Mouse (Mus musculus): ENCODE measurements around the gene Hoxd4.

Hoxd4 gene

DNA sequence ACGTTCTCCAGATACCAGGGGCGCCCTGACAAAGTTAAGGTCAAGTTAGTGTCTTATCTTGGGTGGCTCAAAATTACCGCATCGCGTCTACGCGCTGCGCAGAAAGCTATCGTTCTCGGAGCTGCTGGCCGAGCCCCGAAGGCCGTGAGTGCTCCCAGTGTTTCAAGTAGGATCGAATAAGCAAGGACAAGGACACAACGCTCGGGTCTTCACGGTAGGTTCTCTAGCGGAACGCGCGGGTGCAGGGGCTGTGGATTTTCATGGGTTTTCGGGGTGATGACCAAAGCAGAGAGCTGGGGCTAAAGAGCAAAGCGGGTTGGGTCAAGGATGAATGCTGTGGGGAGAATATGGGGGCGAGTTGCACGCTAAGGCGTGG, 32.1 kb upstream of the Hoxd4 start:
- no peak for ATAC-seq (ENCODE audit: low TSS enrichment)

DNA sequence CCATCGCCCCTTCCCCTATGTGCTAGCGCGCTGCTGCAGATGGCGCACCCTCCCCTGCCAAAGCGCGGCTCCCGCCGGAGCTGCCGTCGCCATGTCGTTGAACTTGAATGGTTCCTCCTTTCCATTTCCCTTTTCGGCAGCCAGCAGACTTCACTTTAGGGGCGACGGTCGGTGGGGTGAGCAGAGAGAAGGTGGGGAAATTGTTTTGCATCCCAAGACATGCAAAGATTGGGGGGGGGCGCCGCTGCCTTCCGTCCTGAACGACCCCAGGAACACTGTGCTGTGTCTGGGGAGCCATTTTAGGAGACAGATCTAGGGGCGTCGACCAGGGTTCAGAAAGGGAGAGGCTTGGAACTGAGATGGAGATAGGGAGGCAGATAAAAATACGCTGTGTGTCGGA, 31.7 kb upstream of the Hoxd4 start:
- ATAC-seq (ENCODE audit: low TSS enrichment) = no peak

GRCm38 (mm10) chr2:74680561-74681398, 30.9 kb upstream of the Hoxd4 start:
- no peak for ATAC-seq (ENCODE audit: low TSS enrichment)

DNA sequence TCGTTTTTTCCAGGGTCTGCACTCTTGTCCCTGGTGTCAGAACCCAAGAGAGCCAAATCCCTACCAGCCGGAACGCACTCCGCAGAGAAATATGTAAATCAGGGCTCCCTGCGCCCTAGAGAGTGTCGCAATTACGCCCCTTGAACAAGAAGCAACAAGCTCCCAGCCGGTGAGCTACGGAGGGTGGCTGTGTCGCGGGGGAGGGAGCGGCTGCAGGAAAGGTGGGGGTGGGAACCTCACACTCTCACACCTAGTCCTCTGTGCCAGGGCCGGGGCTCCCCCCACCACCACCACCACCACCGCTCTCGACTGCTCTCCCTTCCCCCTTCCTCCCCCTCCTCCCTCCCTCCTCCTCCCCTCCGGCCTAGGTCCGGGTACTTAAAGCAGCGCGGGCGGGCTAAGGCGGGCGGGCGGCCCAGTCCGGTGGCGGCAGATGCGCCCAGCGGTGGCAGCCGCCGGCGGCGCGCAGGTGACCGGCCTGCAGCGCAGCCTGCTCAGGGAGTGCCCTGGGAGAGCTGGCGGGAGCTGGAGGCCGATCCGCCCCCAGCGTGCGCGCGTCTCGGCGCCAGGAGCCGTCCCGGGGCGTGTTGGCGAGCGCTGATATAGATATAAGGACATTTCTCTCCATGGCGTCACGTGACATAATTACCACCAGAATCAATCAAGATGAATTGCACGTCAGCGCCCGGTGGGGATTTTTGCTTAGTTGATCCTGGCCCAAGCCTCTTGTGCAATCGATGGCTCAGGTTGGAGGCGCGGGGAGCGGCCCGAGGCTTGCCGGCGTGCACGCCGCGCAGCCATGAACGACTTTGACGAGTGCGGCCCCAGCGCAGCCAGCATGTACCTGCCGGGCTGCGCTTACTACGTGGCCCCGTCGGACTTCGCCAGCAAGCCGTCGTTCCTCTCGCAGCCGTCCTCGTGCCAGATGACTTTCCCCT, 29.9 kb upstream of the Hoxd4 start:
- ATAC-seq (ENCODE audit: low TSS enrichment) = no peak

DNA sequence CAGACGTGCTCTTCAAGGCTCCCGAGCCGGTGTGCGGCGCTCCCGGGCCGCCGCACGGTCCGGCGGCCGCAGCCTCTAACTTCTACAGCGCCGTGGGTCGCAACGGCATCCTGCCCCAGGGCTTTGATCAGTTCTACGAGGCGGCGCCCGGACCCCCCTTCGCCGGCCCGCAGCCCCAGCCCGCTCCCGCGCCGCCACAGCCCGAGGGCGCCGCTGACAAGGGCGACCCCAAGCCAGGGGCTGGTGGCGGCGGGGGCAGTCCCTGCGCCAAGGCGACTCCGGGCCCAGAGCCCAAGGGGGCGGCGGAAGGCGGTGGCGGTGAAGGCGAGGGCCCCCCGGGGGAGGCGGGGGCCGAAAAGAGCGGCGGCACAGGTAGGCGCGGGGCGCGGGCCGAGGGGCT, 28.9 kb upstream of the Hoxd4 start:
- ATAC-seq (ENCODE audit: low TSS enrichment) = no peak

DNA sequence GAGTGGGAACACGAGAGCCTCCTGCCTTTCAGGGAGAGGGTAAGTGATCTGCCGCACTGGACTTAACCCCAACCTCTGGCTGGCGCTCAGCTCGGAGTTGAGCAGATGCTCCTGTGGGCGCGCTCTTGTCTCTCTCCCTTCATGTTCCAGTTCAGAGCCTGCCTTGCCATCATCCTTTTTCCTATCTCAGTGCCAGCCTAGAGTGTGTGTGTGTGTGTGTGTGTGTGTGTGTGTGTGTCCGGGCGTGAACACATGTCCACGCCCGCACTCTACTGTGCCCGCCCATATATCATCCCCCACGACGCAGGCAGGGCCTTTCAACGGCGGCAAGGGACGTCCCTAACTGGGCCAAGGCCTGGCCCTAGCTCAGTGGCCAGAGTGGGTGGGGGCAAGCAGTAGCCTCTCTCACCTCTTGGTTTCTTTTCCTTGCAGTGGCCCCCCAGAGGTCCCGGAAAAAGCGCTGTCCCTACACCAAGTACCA, 28.2 kb upstream of the Hoxd4 start:
- no peak for ATAC-seq (ENCODE audit: low TSS enrichment)

- no peak for ATAC-seq (ENCODE audit: low TSS enrichment)
Measured at GRCm38 (mm10) chr2:74684106-74684505, 27.6 kb upstream of the Hoxd4 start.

DNA sequence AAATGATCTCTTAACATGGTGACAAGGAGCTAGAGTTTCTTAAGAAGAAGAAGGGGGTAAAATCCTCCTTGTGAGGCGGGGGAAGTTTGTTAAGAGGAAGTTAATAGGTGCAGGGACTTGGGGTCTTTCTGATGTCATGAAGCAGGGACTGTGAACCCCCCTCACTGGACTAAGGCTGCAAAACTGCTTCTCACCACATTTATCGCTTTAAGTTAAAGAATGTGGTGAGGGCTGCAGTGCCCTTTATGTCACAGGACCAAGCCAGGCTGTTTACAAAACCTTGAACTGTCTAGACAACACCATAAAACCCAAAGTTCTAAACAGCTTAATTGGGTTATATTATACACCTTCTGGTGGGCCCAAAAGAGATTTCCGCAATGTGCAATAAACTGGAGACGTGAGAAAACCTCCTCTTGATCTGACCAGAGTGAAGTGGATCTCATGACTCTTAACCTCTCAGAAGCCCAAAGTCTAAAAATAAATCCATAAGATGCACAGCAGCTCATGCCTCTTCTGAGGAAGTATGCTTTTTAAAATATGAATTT, 26.6 kb upstream of the Hoxd4 start:
- no peak for ATAC-seq (ENCODE audit: low TSS enrichment)

- ATAC-seq (ENCODE audit: low TSS enrichment) = no peak
Measured at GRCm38 (mm10) chr2:74686301-74686987, 25.3 kb upstream of the Hoxd4 start.

- no peak for ATAC-seq (ENCODE audit: low TSS enrichment)
Measured at GRCm38 (mm10) chr2:74686988-74687697, 24.6 kb upstream of the Hoxd4 start.

DNA sequence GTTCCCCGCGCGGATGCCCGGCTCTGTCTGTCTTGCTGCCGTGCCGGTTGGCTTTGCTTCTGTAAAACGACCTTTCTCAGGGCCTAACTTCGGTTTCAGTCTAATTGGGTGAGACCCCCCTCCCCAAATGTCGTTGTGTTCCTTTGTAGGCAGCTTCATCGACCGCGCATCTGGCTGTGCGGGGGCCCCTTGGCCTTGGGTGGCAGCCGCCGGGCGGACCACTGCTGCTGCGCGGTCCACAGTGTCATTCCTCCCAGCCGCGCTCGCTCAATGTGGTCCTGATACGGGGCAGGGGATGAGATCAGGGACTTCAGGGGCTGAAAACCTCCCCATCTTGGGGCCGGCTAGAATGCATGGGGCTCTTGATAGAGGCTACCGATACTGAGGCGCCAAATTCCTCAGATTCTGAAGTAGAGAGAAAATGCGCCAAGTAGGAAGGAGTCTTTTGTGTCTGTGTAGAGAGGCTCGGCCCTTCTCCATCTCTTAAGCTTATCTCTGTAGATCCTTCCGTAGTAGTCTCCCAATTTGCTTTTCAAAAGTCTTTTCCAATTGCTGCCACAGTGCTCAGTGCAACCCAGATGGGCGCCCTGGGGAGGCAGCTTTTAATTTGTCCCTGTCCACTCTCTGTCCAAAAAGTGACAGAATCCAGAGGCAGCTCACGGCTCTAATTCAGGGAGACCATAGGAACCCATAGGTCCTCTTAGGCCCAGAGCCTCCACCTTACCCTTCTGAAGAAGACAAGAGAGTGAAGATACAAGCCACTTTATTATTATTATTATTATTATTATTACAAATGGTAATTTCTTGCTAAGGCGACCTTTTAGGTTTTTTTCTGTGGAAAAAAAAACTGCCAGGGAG, 23.8 kb upstream of the Hoxd4 start:
- ATAC-seq (ENCODE audit: low TSS enrichment) = no peak

DNA sequence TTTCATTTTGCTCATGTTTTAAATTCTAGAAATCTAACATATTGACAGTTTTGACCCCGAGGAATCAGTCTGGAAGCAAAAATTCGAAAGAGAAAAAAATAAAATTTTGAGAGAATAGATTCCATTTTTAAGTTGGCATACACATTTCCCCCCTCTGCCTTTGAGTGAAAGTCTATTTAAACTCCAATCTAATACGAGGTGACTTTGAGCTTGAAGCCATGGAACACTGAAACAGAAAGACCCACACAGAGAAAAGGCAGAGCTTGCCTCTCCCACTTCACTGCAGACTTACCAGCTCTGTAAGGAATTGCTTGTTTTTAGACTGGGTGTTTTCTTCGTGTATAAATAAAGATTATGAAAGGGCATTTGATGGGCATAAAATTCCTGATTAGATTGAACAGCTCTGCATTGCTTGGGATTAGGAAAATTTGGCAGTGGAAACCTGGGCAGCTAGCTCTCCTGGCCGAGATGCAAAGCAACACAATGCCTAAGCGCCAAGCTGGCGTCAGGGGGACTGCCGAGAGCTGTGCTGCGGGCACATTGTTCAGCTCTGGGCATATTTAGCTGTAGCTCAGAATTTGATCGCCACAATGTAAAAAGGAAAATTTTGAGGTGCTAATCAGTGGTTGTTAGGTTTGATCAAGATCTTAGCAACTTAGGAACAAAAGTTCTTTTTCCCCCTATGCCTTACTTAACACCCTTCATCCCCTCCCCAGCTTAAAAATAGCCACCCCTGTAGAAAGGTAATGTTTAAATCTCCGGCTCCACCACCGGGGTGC, 22.7 kb upstream of the Hoxd4 start:
- ATAC-seq (ENCODE audit: low TSS enrichment) = no peak

GRCm38 (mm10) chr2:74689574-74690337, 22.0 kb upstream of the Hoxd4 start:
- no peak for ATAC-seq (ENCODE audit: low TSS enrichment)

DNA sequence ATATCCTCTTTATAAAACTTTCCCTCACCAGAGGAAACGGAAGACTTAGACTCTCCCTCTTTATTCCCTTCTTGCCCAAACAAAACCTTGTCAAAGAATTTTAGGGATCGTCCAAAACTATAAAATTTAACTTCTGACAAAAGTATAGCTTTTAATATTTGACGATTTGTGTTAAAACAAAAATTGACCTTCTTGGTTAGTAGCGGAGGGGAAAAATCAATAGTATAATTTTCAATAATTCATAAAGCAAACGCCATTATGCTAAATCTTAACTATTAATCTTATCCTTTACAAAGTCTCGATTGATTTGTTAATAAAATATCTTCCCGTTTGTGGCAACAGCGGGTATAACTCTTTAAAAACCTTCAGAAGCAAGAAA, 21.4 kb upstream of the Hoxd4 start:
- ATAC-seq (ENCODE audit: low TSS enrichment) = no peak

DNA sequence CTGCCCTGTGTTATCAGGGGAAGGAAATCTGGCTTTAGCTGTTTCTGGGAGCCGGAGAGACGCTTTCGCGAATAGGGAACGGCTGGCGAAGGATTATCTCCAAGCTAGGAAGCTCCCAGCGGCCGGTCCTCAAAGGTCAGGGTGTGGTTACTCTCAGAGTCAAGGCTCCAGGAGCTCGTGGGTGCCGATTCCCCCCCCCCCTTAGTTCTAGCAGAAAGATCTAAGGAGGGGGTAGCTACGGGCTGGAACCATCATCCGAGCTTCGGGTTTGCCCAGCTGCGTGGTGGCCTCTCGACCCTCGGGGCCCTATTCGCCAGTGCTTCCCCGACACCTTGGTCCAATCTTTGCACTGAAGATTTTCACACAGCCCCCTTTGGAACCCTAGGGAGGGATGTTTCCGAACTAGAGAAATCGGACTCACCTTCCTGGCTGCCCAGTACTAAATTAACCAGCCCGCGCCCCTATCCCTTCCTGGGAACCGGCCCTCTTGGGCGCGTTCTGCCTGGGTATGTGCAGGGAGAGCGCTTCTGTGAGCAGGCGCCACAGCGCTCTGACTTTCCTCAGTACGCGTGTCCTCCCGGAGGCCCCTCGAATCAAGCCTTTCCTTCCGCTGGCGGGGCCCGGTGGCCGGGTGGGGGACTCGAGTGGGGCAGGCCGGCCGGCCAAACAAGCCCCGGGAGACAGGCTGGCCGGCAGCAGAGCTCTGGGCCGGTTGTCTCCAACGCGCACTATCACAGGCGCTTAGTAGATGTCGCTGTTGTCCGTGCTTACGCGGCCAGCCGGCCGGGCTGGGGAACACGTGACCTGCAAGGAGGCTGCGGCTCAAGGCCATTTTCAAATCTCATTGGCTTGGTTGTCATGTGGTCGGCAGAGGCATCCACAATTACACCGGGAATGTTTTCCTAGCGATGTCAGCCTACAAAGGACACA, 20.4 kb upstream of the Hoxd4 start, which contains the start of gene Hoxd10:
Gene Hoxd10 (plus strand): TSS at position 903 of the 930 bp plus-strand sequence.
- ATAC-seq (ENCODE audit: low TSS enrichment) = no peak

DNA sequence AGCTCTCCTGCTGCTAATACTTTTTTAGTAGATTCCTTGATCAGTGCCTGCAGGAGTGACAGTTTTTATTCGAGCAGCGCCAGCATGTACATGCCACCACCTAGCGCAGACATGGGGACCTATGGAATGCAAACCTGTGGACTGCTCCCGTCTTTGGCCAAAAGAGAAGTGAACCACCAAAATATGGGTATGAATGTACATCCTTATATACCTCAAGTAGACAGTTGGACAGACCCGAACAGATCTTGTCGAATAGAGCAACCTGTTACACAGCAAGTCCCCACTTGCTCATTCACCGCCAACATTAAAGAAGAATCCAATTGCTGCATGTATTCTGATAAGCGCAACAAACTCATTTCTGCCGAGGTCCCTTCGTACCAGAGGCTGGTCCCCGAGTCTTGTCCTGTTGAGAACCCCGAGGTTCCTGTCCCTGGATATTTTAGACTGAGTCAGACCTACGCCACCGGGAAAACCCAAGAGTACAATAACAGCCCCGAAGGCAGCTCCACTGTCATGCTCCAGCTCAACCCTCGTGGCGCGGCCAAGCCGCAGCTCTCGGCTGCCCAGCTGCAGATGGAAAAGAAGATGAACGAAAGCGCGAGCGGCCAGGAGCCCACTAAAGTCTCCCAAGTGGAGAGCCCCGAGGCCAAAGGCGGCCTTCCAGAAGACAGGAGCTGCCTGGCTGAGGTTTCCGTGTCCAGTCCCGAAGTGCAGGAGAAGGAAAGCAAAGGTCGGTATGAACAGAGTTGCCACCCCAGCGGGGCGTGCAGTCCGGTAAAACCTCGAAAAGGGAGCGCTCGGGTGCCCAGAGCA, 19.5 kb upstream of the Hoxd4 start:
- no peak for ATAC-seq (ENCODE audit: low TSS enrichment)
